Mouse (Mus musculus) hindbrain, embryonic 14.5 days (tissue): ENCODE data around the gene Kcnmb2. TPM values are rescaled to one million over a fixed set of nuclear protein-coding genes. Genes with fewer than 3 reads are reported as not detected.

Experiments used
- ATAC-seq: fragments of 200-750 bp; cut with Nextera tagmentation; 2 replicates; pipeline ENCODE4 v1.8.0; 2017; ENCODE audit warnings: moderate number of reproducible peaks, mild to moderate bottlenecking, moderate TSS enrichment, moderate library complexity; ENCODE audit not compliant: low FRiP score
- DNase-seq: peaks from one replicate; pipeline ENCODE4 v3.0.0-alpha.2; 2015; ENCODE audit warnings: low spot score
- H3K27ac ChIP-seq: fragments of 300-500 bp; sonication (generic); 2 replicates; pipeline ENCODE4 v1.5.1; 2014; ENCODE audit warnings: mild to moderate bottlenecking, moderate library complexity
- H3K27me3 ChIP-seq: fragments of 300-500 bp; sonication (generic); 2 replicates; pipeline ENCODE4 v1.6.1; 2014; ENCODE audit warnings: mild to moderate bottlenecking, low read length, mixed read lengths; ENCODE audit not compliant: control insufficient read depth, insufficient read depth
- H3K36me3 ChIP-seq: fragments of 300-500 bp; sonication (generic); replicated peaks from 2 replicates; pipeline ENCODE4 v1.6.1; 2014; ENCODE audit not compliant: control insufficient read depth, insufficient read depth
- H3K4me1 ChIP-seq: fragments of 300-500 bp; sonication (generic); replicated peaks from 2 replicates; pipeline ENCODE4 v1.6.1; 2014; ENCODE audit warnings: antibody characterized with exemption, low read length, mixed read lengths; ENCODE audit not compliant: control insufficient read depth, insufficient read depth
- H3K4me2 ChIP-seq: fragments of 300-500 bp; sonication (generic); replicated peaks from 2 replicates; pipeline ENCODE4 v1.6.1; 2014; ENCODE audit warnings: mild to moderate bottlenecking, moderate library complexity
- H3K4me3 ChIP-seq: fragments of 300-500 bp; sonication (generic); replicated peaks from 2 replicates; pipeline ENCODE4 v1.5.1; 2014; ENCODE audit warnings: mild to moderate bottlenecking, low read length
- H3K9ac ChIP-seq: fragments of 300-500 bp; sonication (generic); 2 replicates; pipeline ENCODE4 v1.6.1; 2014
- H3K9me3 ChIP-seq: fragments of 300-500 bp; sonication (generic); 2 replicates; pipeline ENCODE4 v1.6.1; 2016; ENCODE audit warnings: low read length; ENCODE audit not compliant: control insufficient read depth
- WGBS: fragments of 180-500 bp; shearing (Covaris S2); extraction: QIAGEN DNeasy Blood & Tissue Kit; methylation state at CpG from one replicate; pipeline ENCODE4 v1.1.7; 2014; 5-methylcytosine and 5-hydroxymethylcytosine counted together
- polyA plus RNA-seq: library from polyadenylated mRNA; unstranded; fragments of >200 nt; fragmentation: Nextera tagmentation; extraction: Ambion mirVana; gene quantifications from 2 replicates; pipeline ENCODE4 v1.2.1, GENCODE M21; 2014

Gene Kcnmb2
- polyA plus RNA-seq, 1 experiment from 2014 or later = 12.7 TPM

GRCm38 (mm10) chr3:32048777-32049176 is 146.5 kb downstream of the Kcnmb2 start:
- no peak for DNase-seq
- no peak for ATAC-seq
- H3K27me3 ChIP-seq = no peaks in the 10 kb centered on the region
- H3K4me1 ChIP-seq = no peaks in the 10 kb centered on the region
- H3K9me3 ChIP-seq = no peaks in the 10 kb centered on the region
- H3K36me3 ChIP-seq = no peaks in the 10 kb centered on the region
- no peak overlapping the region for H3K27ac ChIP-seq
- WGBS = 78% methylated on average over 3 of the region's 3 CpGs
- no peak overlapping the region for H3K9ac ChIP-seq
- no peak overlapping the region for H3K4me3 ChIP-seq
- H3K4me2 ChIP-seq = no peak overlapping the region

GRCm38 (mm10) chr3:32052596-32052995 is 150.3 kb downstream of the Kcnmb2 start:
- no peak overlapping the region for H3K4me3 ChIP-seq
- no peak overlapping the region for H3K27ac ChIP-seq
- 77% methylated on average over 3 of the region's 3 CpGs for WGBS
- no peaks in the 10 kb centered on the region for H3K4me1 ChIP-seq
- H3K4me2 ChIP-seq = no peak overlapping the region
- ATAC-seq (no peak), DNase-seq (no peak)
- no peaks in the 10 kb centered on the region for H3K36me3 ChIP-seq
- H3K27me3 ChIP-seq = no peaks in the 10 kb centered on the region
- H3K9ac ChIP-seq = no peak overlapping the region
- no peaks in the 10 kb centered on the region for H3K9me3 ChIP-seq

GRCm38 (mm10) chr3:32053610-32054241 is 151.4 kb downstream of the Kcnmb2 start:
- H3K4me3 ChIP-seq = no peak overlapping the region
- 92% methylated on average over 10 of the region's 10 CpGs for WGBS
- H3K9ac ChIP-seq = no peak overlapping the region
- H3K27me3 ChIP-seq = no peaks in the 10 kb centered on the region
- H3K27ac ChIP-seq = no peak overlapping the region
- H3K9me3 ChIP-seq = no peaks in the 10 kb centered on the region
- no peaks in the 10 kb centered on the region for H3K36me3 ChIP-seq
- H3K4me1 ChIP-seq = no peaks in the 10 kb centered on the region
- ATAC-seq (no peak), DNase-seq (no peak)
- no peak overlapping the region for H3K4me2 ChIP-seq

GRCm38 (mm10) chr3:32059888-32060656 is 157.8 kb downstream of the Kcnmb2 start:
- H3K4me3 ChIP-seq = no peak overlapping the region
- H3K9ac ChIP-seq = no peak overlapping the region
- H3K4me2 ChIP-seq = no peak overlapping the region
- peak; percentile 67; the same call in 1 of the 2 replicates for ATAC-seq
- no peaks in the 10 kb centered on the region for H3K27me3 ChIP-seq
- peak; percentile 67 for DNase-seq
- H3K9me3 ChIP-seq = no peaks in the 10 kb centered on the region
- no peaks in the 10 kb centered on the region for H3K36me3 ChIP-seq
- H3K27ac ChIP-seq = no peak overlapping the region
- 55% methylated on average over 10 of the region's 10 CpGs for WGBS
- H3K4me1 ChIP-seq = peaks cover 10% of the 10 kb centered on the region; the same call in 1 of the 2 replicates

- DNase-seq (no peak), ATAC-seq (no peak)
- Histone ChIP-seq H3K27ac (no peak overlapping the region), H3K9me3 (no peaks in the 10 kb centered on the region), H3K4me3 (no peak overlapping the region), H3K27me3 (no peaks in the 10 kb centered on the region), H3K4me1 (peaks cover 19% of the 10 kb centered on the region), H3K36me3 (no peaks in the 10 kb centered on the region), H3K4me2 (no peak overlapping the region), H3K9ac (no peak overlapping the region)
- WGBS = 85% methylated on average over 3 of the region's 3 CpGs
These were observed 160.4 kb downstream of the Kcnmb2 start for GRCm38 (mm10) chr3:32062685-32063084.

GRCm38 (mm10) chr3:32063312-32063711 is 161.0 kb downstream of the Kcnmb2 start:
- H3K4me2 ChIP-seq = no peak overlapping the region
- no peaks in the 10 kb centered on the region for H3K9me3 ChIP-seq
- H3K4me1 ChIP-seq = peaks cover 22% of the 10 kb centered on the region
- no peak overlapping the region for H3K4me3 ChIP-seq
- ATAC-seq (no peak), DNase-seq (no peak)
- H3K27me3 ChIP-seq = no peaks in the 10 kb centered on the region
- 92% methylated on average over 3 of the region's 3 CpGs for WGBS
- no peaks in the 10 kb centered on the region for H3K36me3 ChIP-seq
- no peak overlapping the region for H3K9ac ChIP-seq
- no peak overlapping the region for H3K27ac ChIP-seq

GRCm38 (mm10) chr3:32067004-32067935 is 165.0 kb downstream of the Kcnmb2 start:
- no peak overlapping the region for H3K4me3 ChIP-seq
- 25% methylated on average over 9 of the region's 9 CpGs for WGBS
- DNase-seq = peak; percentile 30
- H3K27ac ChIP-seq = peak overlapping the region; percentile 27; the same call in 1 of the 2 replicates
- H3K36me3 ChIP-seq = no peaks in the 10 kb centered on the region
- peak; percentile 49; the same call in 1 of the 2 replicates for ATAC-seq
- H3K4me2 ChIP-seq = no peak overlapping the region
- H3K9me3 ChIP-seq = no peaks in the 10 kb centered on the region
- peaks cover 12% of the 10 kb centered on the region for H3K4me1 ChIP-seq
- no peak overlapping the region for H3K9ac ChIP-seq
- H3K27me3 ChIP-seq = no peaks in the 10 kb centered on the region

- no peaks in the 10 kb centered on the region for H3K27me3 ChIP-seq
- no peak for ATAC-seq
- H3K4me1 ChIP-seq = no peaks in the 10 kb centered on the region
- whole genome bisulfite sequencing = 65% methylated on average over 8 of the region's 8 CpGs
- DNase-seq = no peak
- H3K4me3 ChIP-seq = no peak overlapping the region
- no peaks in the 10 kb centered on the region for H3K36me3 ChIP-seq
- H3K4me2 ChIP-seq = no peak overlapping the region
- no peak overlapping the region for H3K27ac ChIP-seq
- no peak overlapping the region for H3K9ac ChIP-seq
- H3K9me3 ChIP-seq = no peaks in the 10 kb centered on the region
These were observed 171.6 kb downstream of the Kcnmb2 start for GRCm38 (mm10) chr3:32073881-32074280.

GRCm38 (mm10) chr3:32088762-32089161 is 186.5 kb downstream of the Kcnmb2 start:
- Histone ChIP-seq H3K4me3 (no peak overlapping the region), H3K9me3 (no peaks in the 10 kb centered on the region), H3K4me1 (no peaks in the 10 kb centered on the region), H3K27me3 (no peaks in the 10 kb centered on the region), H3K27ac (no peak overlapping the region), H3K9ac (no peak overlapping the region), H3K4me2 (no peak overlapping the region), H3K36me3 (no peaks in the 10 kb centered on the region)
- DNase-seq (no peak), ATAC-seq (no peak)
- WGBS = 72% methylated on average over 1 of the region's 1 CpGs
